Mouse (Mus musculus): ENCODE data around the gene Lcn3. TPM values are rescaled to one million over a fixed set of nuclear protein-coding genes. Genes with fewer than 3 reads are reported as not detected.

Gene Lcn3
- total RNA-seq (2023): not detected

DNA sequence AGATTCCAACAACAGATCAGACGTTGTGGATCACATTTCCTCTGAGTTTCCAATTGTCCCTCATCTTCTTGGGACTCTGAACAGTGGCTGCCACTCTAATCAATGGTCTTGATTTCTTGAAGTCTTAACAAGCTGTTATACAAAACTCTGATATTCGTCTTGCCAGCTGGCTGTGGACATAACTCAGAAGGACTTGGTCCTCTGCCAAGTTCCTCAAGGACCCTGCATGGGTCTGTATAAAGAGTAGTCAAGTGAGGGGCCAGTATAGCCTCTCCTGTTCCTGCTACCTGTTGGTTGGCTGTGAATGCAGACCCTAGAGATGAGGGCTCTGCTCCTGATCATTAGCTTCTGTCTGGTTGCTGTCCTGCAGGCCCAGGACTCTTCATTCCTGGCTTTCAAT lies at the start of gene Lcn3:
Lcn3 (plus strand) TSS at position 301 of the 400 bp plus-strand sequence.

DNA sequence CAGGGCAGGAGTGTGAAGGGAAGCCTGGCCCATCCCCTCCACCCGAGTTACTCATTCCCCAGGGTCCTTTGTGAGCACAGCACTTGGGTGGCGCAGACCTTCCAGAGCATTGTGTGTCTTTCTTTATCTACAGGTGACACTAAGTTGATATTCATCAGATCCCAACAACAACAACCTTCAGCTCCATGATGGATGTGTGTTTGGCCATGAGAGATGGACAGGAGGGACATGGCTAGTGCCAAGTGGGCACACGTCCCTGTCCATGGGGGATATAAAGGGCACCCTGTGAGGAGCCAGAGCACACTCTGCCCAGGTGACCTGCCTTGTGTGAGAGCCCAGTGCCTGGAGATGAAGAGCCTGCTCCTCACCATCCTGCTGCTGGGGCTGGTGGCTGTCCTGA lies 28.7 kb upstream of the Lcn3 start, which contains the start of gene Obp2b:
Obp2b (plus strand) TSS at position 301 of the 400 bp plus-strand sequence.

DNA sequence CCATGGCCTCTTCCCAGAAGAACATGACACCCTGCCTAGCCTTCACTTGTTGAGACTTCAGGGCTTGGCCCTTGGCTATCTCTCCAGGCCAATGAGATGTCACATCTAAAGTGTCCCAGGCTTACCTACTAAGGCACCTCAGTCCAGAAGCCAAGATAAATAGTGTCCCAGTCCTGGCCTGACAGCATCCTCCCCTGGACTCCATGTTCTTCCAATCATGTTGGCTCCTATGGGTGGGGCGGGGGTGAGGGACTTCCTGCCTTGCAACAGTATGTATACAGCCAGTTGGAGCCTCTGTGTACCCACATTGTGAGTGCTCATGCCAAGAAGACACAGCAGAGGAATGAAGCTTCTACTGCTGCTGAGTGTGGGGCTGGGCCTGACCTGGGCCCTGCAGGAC lies 11.3 kb downstream of the Lcn3 start, which contains the start of gene Lcn11:
Lcn11 (plus strand) TSS at position 301 of the 400 bp plus-strand sequence.

DNA sequence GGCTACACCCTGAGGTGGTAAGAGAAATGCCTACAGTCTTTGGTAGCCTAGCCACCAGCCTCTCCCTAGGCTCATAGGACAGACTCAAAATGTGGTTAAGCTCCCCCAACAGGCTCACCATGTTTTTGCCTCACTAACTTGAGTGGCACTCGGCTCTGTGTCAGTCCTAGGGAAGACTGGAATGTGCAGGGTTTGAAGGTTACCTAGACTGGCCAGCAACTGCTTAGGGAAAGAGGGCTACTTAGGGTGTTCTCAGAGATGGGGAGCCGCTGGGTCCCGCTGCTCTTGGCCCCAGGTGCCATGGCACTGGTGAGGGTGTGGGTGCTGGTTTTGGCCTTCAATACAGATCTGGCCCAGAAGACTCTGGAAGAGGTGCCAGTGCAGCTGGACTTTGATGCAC lies 16.6 kb downstream of the Lcn3 start, which contains the start of gene Gm13539:
Gm13539 (plus strand) TSS at position 301 of the 400 bp plus-strand sequence.

DNA sequence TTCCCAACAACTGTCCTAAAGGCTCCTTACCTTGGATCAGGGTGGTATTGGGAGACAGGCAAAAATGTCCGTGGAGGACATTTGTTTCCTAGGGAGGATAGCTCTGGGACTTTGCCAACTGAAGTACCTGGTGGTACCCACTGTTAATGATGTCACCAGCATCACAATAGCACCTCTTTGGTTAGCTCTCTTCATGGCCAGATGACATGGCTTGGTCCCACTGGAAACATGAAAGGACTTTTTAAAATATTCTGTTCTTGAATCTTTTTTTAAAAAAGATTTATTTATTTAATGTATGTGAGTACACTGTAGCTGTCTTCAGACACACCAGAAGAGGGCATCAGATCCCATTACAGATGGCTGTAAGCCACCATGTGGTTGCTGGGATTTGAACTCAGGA lies 50.4 kb downstream of the Lcn3 start, which contains the start of gene Glt6d1:
Glt6d1 (minus strand) TSS at position 101 of the 400 bp plus-strand sequence.

Other genes starting within 250 kb of the Lcn3 start
- 10 to 100 TPM; 45.3 to 55.1 TPM for gene Traf2, start 218.6 kb upstream of the Lcn3 start, total RNA-seq (2023)
- gene Edf1, start 207.7 kb upstream of the Lcn3 start, total RNA-seq (2023): 100 to 1,000 TPM; 121 to 134 TPM
- gene Mamdc4, start 190.7 kb upstream of the Lcn3 start, total RNA-seq (2023): 1 to 10 TPM; 2.2 to 4.3 TPM
- gene Phpt1, start 190.3 kb upstream of the Lcn3 start, total RNA-seq (2023): 10 to 100 TPM; 22.0 to 26.5 TPM
- 1 to 10 TPM in 1 of 2 experiments, under 1 TPM in 1; 0.76 to 2.1 TPM for gene Ajm1, start 183.8 kb upstream of the Lcn3 start, total RNA-seq (2023)
- gene Rabl6, start 157.0 kb upstream of the Lcn3 start, total RNA-seq (2023): 100 to 1,000 TPM; 121 to 124 TPM
- not detected for gene Ccdc183, start 147.9 kb upstream of the Lcn3 start, total RNA-seq (2023)
- gene Tmem141, start 143.6 kb upstream of the Lcn3 start, total RNA-seq (2023): 1 to 10 TPM in 1 of 2 experiments, not detected in 1; 1.0 TPM
- gene Fcna, start 137.5 kb upstream of the Lcn3 start, total RNA-seq (2023): 1 to 10 TPM; 4.1 to 6.8 TPM
- not detected for gene Lcn8, start 112.4 kb upstream of the Lcn3 start, total RNA-seq (2023)
- not detected for gene Lcn5, start 107.6 kb upstream of the Lcn3 start, total RNA-seq (2023)
- gene Lcn6, start 88.8 kb upstream of the Lcn3 start, total RNA-seq (2023): not detected
- not detected for gene Lcn10, start 82.8 kb upstream of the Lcn3 start, total RNA-seq (2023)
- gene Obp2a, start 65.5 kb upstream of the Lcn3 start, total RNA-seq (2023): not detected
- gene Bmyc, start 58.8 kb upstream of the Lcn3 start, total RNA-seq (2023): 10 to 100 TPM; 16.3 to 18.4 TPM
- not detected for gene Obp2b, start 28.6 kb upstream of the Lcn3 start, total RNA-seq (2023)
- not detected for gene Lcn11, start 11.4 kb downstream of the Lcn3 start, total RNA-seq (2023)
- not detected for gene Gm13539, start 16.7 kb downstream of the Lcn3 start, total RNA-seq (2023)
- gene Glt6d1, start 50.3 kb downstream of the Lcn3 start, total RNA-seq (2023): not detected
- gene Lcn9, start 57.6 kb downstream of the Lcn3 start, total RNA-seq (2023): not detected
- gene Sohlh1, start 81.7 kb downstream of the Lcn3 start, total RNA-seq (2023): under 1 TPM in 1 of 2 experiments, not detected in 1; 0.73 TPM
- gene Kcnt1, start 98.2 kb downstream of the Lcn3 start, total RNA-seq (2023): not detected
- gene Camsap1, start 217.7 kb downstream of the Lcn3 start, total RNA-seq (2023): 10 to 100 TPM; 44.9 to 45.7 TPM